22 mouse cellular contexts compared by ENCODE assay signal in the genomic region with DNA sequence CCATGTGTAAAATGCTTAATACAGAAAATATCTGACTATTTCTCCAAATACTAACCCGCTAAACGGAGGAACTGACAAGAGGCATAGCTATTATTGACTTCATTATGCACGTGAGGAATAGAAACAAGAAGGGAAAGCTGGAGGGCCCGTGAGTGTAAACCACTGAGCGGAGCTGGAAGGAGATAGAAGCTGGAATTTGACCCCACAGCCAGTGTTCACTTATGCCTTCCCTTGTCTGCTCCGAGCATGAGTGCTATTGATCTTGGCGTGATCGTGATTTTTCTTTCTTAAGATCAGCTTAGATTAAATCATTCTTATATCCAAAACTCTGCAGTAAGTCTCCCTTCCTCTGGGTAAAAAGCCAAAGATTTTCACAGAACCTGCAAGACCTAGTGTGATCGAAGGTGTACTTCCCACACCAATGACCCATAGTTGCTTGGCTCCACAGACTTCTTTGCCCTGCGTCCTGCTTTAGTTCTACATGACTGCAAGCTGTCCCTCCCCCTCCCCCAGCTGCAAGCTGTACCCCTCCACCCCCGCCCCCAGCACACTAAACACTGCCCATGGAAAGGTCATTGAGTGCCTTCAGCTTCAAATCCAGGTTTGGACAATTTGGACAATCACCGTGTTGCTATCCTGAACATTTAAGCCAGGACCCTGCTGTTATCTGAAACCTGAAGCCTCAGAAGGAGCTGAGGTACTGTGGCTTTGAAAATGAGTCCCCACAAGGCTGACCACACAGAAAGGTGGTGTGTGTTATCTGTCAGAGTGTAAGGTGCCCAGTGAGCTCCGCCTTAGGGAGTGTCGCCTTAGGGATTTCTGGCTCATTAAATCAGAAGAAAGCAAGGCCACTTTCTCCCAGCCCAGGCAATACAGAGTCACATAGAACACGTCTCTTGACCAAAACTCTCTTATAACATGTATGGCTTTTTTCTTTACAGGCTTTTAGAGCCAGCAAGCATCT. TPM values are rescaled to one million over a fixed set of nuclear protein-coding genes. Genes with fewer than 3 reads are reported as not detected.
DNase-seq lines count a peak whose midpoint lies in the region; ATAC-seq and TF ChIP-seq lines count a peak whose summit lies in the region.
"Had no signal": no experiment of that assay in that cellular context is flagged by ENCODE, and none has a peak within 500 bp of the region (broad histone marks: within the 10 kb centered on the region; RNA-seq: fewer than 3 reads in every experiment).

No protein-coding gene starts in this region.

- ATAC-seq in kidney, postnatal 0 days (replicated peaks; ENCODE audit: low FRiP score, low read depth): peak; percentile 29
- no peak for ATAC-seq in limb, embryonic 11.5 days (ENCODE audit: insufficient number of reproducible peaks, low FRiP score, low TSS enrichment, low read depth)
- ATAC-seq: midbrain, embryonic 16.5 days had no signal

- no peak for TF ChIP-seq POLR2A in kidney, adult 2 months (IDR thresholded peaks at IDR 0.05; ENCODE audit: low read depth, low read length)

- H3K27ac ChIP-seq in kidney, postnatal 0 days: no peak overlapping the region
- no peak overlapping the region for H3K27ac ChIP-seq in kidney, adult 2 months (ENCODE audit: insufficient read depth, low read depth, low read length)
- H3K27ac ChIP-seq in embryonic facial prominence, embryonic 10.5 days (replicated peaks): peak overlapping the region; percentile 48; the same call in 1 of the 2 replicates
- H3K27ac ChIP-seq in limb, embryonic 11.5 days (replicated peaks; ENCODE audit: low read depth, low read length): no peak overlapping the region
- H3K27ac ChIP-seq: gastrocnemius, adult 2 months; hindbrain, embryonic 13.5 days; liver, embryonic 13.5 days had no signal

- WGBS in kidney, postnatal 0 days: 27% methylated on average over 15 of the region's 15 CpGs
- WGBS in kidney, adult 2 months: 34% methylated on average over 15 of the region's 15 CpGs
- 31% methylated on average over 15 of the region's 15 CpGs for WGBS in embryonic facial prominence, embryonic 10.5 days
- WGBS in limb, embryonic 11.5 days: 37% methylated on average over 15 of the region's 15 CpGs

- H3K36me3 ChIP-seq in kidney, postnatal 0 days (ENCODE audit: insufficient read depth, low read length): no peaks in the 10 kb centered on the region
- no peaks in the 10 kb centered on the region for H3K36me3 ChIP-seq in kidney, adult 2 months (ENCODE audit: control insufficient read depth, insufficient read depth, low read length)
- no peaks in the 10 kb centered on the region for H3K36me3 ChIP-seq in embryonic facial prominence, embryonic 10.5 days (replicated peaks)
- H3K36me3 ChIP-seq in limb, embryonic 11.5 days (ENCODE audit: control insufficient read depth, insufficient read depth, low read length): no peaks in the 10 kb centered on the region
- H3K36me3 ChIP-seq: heart, embryonic 12.5 days; hindbrain, embryonic 13.5 days; liver, embryonic 13.5 days had no signal

- H3K9me3 ChIP-seq in kidney, postnatal 0 days (replicated peaks; ENCODE audit: low read length): no peaks in the 10 kb centered on the region
- H3K9me3 ChIP-seq in embryonic facial prominence, embryonic 10.5 days: no peaks in the 10 kb centered on the region
- H3K9me3 ChIP-seq in limb, embryonic 11.5 days (ENCODE audit: control insufficient read depth, low read length): no peaks in the 10 kb centered on the region
- H3K9me3 ChIP-seq: heart, embryonic 12.5 days; hindbrain, embryonic 13.5 days; liver, embryonic 13.5 days had no signal

- 0 out of 2 replicates have a peak overlapping the region, but pooled peaks have one; percentile 23 for H3K9ac ChIP-seq in kidney, postnatal 0 days (ENCODE audit: low read depth, low read length)
- no peak overlapping the region for H3K9ac ChIP-seq in limb, embryonic 11.5 days (ENCODE audit: low read length)
- H3K9ac ChIP-seq: heart, embryonic 12.5 days; hindbrain, embryonic 13.5 days; liver, embryonic 13.5 days; lung, embryonic 14.5 days had no signal

- H3K4me1 ChIP-seq in kidney, postnatal 0 days (replicated peaks; ENCODE audit: insufficient read depth, low read length): peaks cover 8% of the 10 kb centered on the region
- H3K4me1 ChIP-seq in kidney, adult 2 months (ENCODE audit: control insufficient read depth, insufficient read depth, low read length): no peaks in the 10 kb centered on the region
- peaks cover 66% of the 10 kb centered on the region for H3K4me1 ChIP-seq in embryonic facial prominence, embryonic 10.5 days
- peaks cover 22% of the 10 kb centered on the region for H3K4me1 ChIP-seq in limb, embryonic 11.5 days (ENCODE audit: control insufficient read depth, insufficient read depth, low read length)
- H3K4me1 ChIP-seq: heart, embryonic 12.5 days; hindbrain, embryonic 13.5 days; liver, embryonic 13.5 days had no signal

- no peaks in the 10 kb centered on the region for H3K27me3 ChIP-seq in kidney, postnatal 0 days (ENCODE audit: insufficient read depth, low read length)
- no peaks in the 10 kb centered on the region for H3K27me3 ChIP-seq in kidney, adult 2 months (replicated peaks; ENCODE audit: control insufficient read depth, insufficient read depth, low read length)
- peaks cover 14% of the 10 kb centered on the region; the same call in 1 of the 2 replicates for H3K27me3 ChIP-seq in embryonic facial prominence, embryonic 10.5 days (replicated peaks; ENCODE audit: low read depth, poor library complexity, severe bottlenecking)
- no peaks in the 10 kb centered on the region for H3K27me3 ChIP-seq in limb, embryonic 11.5 days (ENCODE audit: control insufficient read depth, insufficient read depth, low read length)
- H3K27me3 ChIP-seq: heart, embryonic 12.5 days; liver, embryonic 13.5 days had no signal

- peak; percentile 45 for DNase-seq in kidney, postnatal 0 days (ENCODE audit: low spot score)
- no peak for DNase-seq in kidney, adult 2 months
- DNase-seq in embryonic facial prominence, embryonic 10.5 days (ENCODE audit: low spot score): peak; percentile 52
- no peak for DNase-seq in limb, embryonic 11.5 days (ENCODE audit: low spot score)
- DNase-seq in layer of hippocampus, postnatal 10 days (ENCODE audit: low spot score in 2 of 2): no peak
- DNase-seq in natural killer cell, adult 2 months (ENCODE audit: low spot score in 2 of 2): no peak
- DNase-seq in adrenal gland, adult 2 months: no peak
- DNase-seq: cerebellum, adult 9-10 months; gastrocnemius, adult 2 months; heart, postnatal 14 days; kidney, adult 11 months; left cerebral cortex, postnatal 4 days; liver, embryonic 13.5 days; lung, embryonic 14.5 days; lung, postnatal 36 days; right cerebral cortex, postnatal 4 days; thymus, postnatal 36 days had no signal

- H3K4me3 ChIP-seq in kidney, postnatal 0 days (replicated peaks; ENCODE audit: low read depth, low read length): no peak overlapping the region
- H3K4me3 ChIP-seq in kidney, adult 2 months (ENCODE audit: insufficient read depth, low read depth, low read length): no peak overlapping the region
- no peak overlapping the region for H3K4me3 ChIP-seq in embryonic facial prominence, embryonic 10.5 days
- H3K4me3 ChIP-seq in limb, embryonic 11.5 days (ENCODE audit: low read depth, low read length): no peak overlapping the region
- H3K4me3 ChIP-seq: gastrocnemius, adult 2 months; heart, embryonic 12.5 days; hindbrain, embryonic 13.5 days; liver, embryonic 13.5 days had no signal

- peak overlapping the region; percentile 30; the same call in 1 of the 2 replicates for H3K4me2 ChIP-seq in kidney, postnatal 0 days (ENCODE audit: low read length)
- H3K4me2 ChIP-seq in limb, embryonic 11.5 days (ENCODE audit: low read depth, severe bottlenecking): peak overlapping the region; percentile 17
- H3K4me2 ChIP-seq: heart, embryonic 12.5 days; hindbrain, embryonic 13.5 days; liver, embryonic 13.5 days; lung, embryonic 14.5 days had no signal

- no peak for TF ChIP-seq CTCF in kidney, postnatal 0 days (IDR thresholded peaks at IDR 0.05; ENCODE audit: low read depth)
- TF ChIP-seq CTCF in kidney, adult 2 months (conservative IDR thresholded peaks at IDR 0.05; ENCODE audit: insufficient read depth, insufficient read length, low read depth, low read length): no peak

RNA-seq across cellular contexts. Expression of a gene that starts 26.2 kb away (rescaled TPM):
- polyA plus RNA-seq in kidney, postnatal 0 days (2015; fragmentation: Nextera tagmentation; extraction: Ambion mirVana): 4.9 and 7.6 TPM in 2 replicates
- 0.48 and 0.60 TPM in 2 replicates for polyA plus RNA-seq in kidney, adult 2 months (2012; rRNA removed)
- polyA plus RNA-seq in embryonic facial prominence, embryonic 10.5 days (2016; fragmentation: Nextera tagmentation; extraction: Ambion mirVana): 3.6 and 4.7 TPM in 2 replicates
- 1.8 and 2.9 TPM in 2 replicates for polyA plus RNA-seq in limb, embryonic 11.5 days (2014; fragmentation: Nextera tagmentation; extraction: Ambion mirVana)
- 1 to 10 TPM; 3.4 to 4.2 TPM for total RNA-seq in layer of hippocampus, postnatal 10 days (2021)
- total RNA-seq in adrenal gland, adult 2 months (2021): 1 to 10 TPM; 5.7 to 6.0 TPM
- polyA plus RNA-seq in adrenal gland, adult 2 months (2012; rRNA removed): 0.42 and 0.89 TPM in 2 replicates
- total RNA-seq: common myeloid progenitor, adult 5-6 weeks; neutrophil, adult 5-6 weeks had no signal

Comparison
In these comparisons a context has a peak if more than half of its experiments do, and no peak if none do; other contexts are left out.
1. DNase-seq: peak in kidney, postnatal 0 days (single experiment) and embryonic facial prominence, embryonic 10.5 days (single experiment); none in kidney, adult 2 months (single experiment), limb, embryonic 11.5 days (single experiment), layer of hippocampus, postnatal 10 days (0 of 2), natural killer cell, adult 2 months (0 of 2) and adrenal gland, adult 2 months (single experiment).